Mouse (Mus musculus) urinary bladder, postnatal 14 days (tissue): ENCODE measurements around the gene Ccnf.
A peak's percentile ranks its signal among the peaks of the same experiment; 100 is the strongest.

Experiments
- DNase-seq: peaks from one replicate; pipeline ENCODE4 v3.0.0; 2021; ENCODE audit warnings: low spot score

The Ccnf gene

GRCm38 (mm10) chr17:24251320-24252069, at the start of gene Ccnf:
TSS of gene Ccnf (minus strand) at chr17:24251484.
- DNase-seq = peak; percentile 97

- no peak for DNase-seq
Measured at GRCm38 (mm10) chr17:24300651-24301050, 49.4 kb upstream of the Ccnf start.

GRCm38 (mm10) chr17:24289338-24289737, 38.1 kb upstream of the Ccnf start:
- no peak for DNase-seq

GRCm38 (mm10) chr17:24288477-24288876, 37.2 kb upstream of the Ccnf start:
- DNase-seq = no peak

- no peak for DNase-seq
Measured at GRCm38 (mm10) chr17:24285680-24286079, 34.4 kb upstream of the Ccnf start.

- DNase-seq = no peak
Measured at GRCm38 (mm10) chr17:24283266-24283818, 32.1 kb upstream of the Ccnf start.

- DNase-seq = no peak
Measured at GRCm38 (mm10) chr17:24282637-24283036, 31.4 kb upstream of the Ccnf start.

GRCm38 (mm10) chr17:24279907-24280306, 28.6 kb upstream of the Ccnf start:
- no peak for DNase-seq

- DNase-seq = no peak
Measured at GRCm38 (mm10) chr17:24267133-24267532, 15.8 kb upstream of the Ccnf start.

GRCm38 (mm10) chr17:24264766-24265165, 13.5 kb upstream of the Ccnf start:
- no peak for DNase-seq

GRCm38 (mm10) chr17:24260516-24260915, 9.2 kb upstream of the Ccnf start:
- DNase-seq = no peak

GRCm38 (mm10) chr17:24259702-24260101, 8.4 kb upstream of the Ccnf start:
- DNase-seq = no peak

GRCm38 (mm10) chr17:24258981-24259380, 7.7 kb upstream of the Ccnf start:
- no peak for DNase-seq

- no peak for DNase-seq
Measured at GRCm38 (mm10) chr17:24252329-24252728, 1.0 kb upstream of the Ccnf start.

- DNase-seq = no peak
Measured at GRCm38 (mm10) chr17:24250988-24251319, 330 bp downstream of the Ccnf start.

- DNase-seq = no peak
Measured at GRCm38 (mm10) chr17:24248641-24249040, 2.6 kb downstream of the Ccnf start.

- no peak for DNase-seq
Measured at GRCm38 (mm10) chr17:24244061-24244460, 7.2 kb downstream of the Ccnf start.

- peak; percentile 34 for DNase-seq
Measured at GRCm38 (mm10) chr17:24243311-24243969, 7.8 kb downstream of the Ccnf start.

- DNase-seq = peak; percentile 66
Measured at GRCm38 (mm10) chr17:24236921-24237320, 14.4 kb downstream of the Ccnf start.

GRCm38 (mm10) chr17:24236479-24236878, 14.8 kb downstream of the Ccnf start:
- DNase-seq = no peak

- no peak for DNase-seq
Measured at GRCm38 (mm10) chr17:24227941-24228340, 23.3 kb downstream of the Ccnf start.

GRCm38 (mm10) chr17:24226721-24227120, 24.6 kb downstream of the Ccnf start:
- DNase-seq = no peak

- no peak for DNase-seq
Measured at GRCm38 (mm10) chr17:24225851-24226250, 25.4 kb downstream of the Ccnf start.
